Mouse (Mus musculus) lung, postnatal 0 days (tissue): ENCODE data around the gene Cap2. TPM values are rescaled to one million over a fixed set of nuclear protein-coding genes. Genes with fewer than 3 reads are reported as not detected.

Source experiments
- ATAC-seq: fragments of 200-750 bp; cut with Nextera tagmentation; 2 replicates; pipeline ENCODE4 v1.8.0; 2017; ENCODE audit warnings: moderate library complexity
- DNase-seq: peaks from one replicate; pipeline ENCODE4 v3.0.0-alpha.2; 2016; ENCODE audit warnings: low spot score
- H3K27ac ChIP-seq: fragments of 300-500 bp; sonication (generic); 2 replicates; pipeline ENCODE4 v1.5.1; 2014; ENCODE audit warnings: antibody characterized with exemption, mild to moderate bottlenecking, low read length, mixed read lengths
- H3K27me3 ChIP-seq: fragments of 300-500 bp; sonication (generic); replicated peaks from 2 replicates; pipeline ENCODE4 v1.6.1; 2014; ENCODE audit warnings: low read length, mixed read lengths; ENCODE audit not compliant: insufficient read depth
- H3K36me3 ChIP-seq: fragments of 300-500 bp; sonication (generic); 2 replicates; pipeline ENCODE4 v1.6.1; 2014; ENCODE audit warnings: low read length, mixed read lengths; ENCODE audit not compliant: insufficient read depth
- H3K4me1 ChIP-seq: fragments of 300-500 bp; sonication (generic); 2 replicates; pipeline ENCODE4 v1.6.1; 2014; ENCODE audit warnings: antibody characterized with exemption, low read depth, low read length, mixed read lengths; ENCODE audit not compliant: insufficient read depth
- H3K4me2 ChIP-seq: fragments of 300-500 bp; sonication (generic); replicated peaks from 2 replicates; pipeline ENCODE4 v1.6.1; 2014; ENCODE audit warnings: low read depth, mild to moderate bottlenecking, low read length, moderate library complexity, mixed read lengths
- H3K4me3 ChIP-seq: fragments of 300-500 bp; sonication (generic); 2 replicates; pipeline ENCODE4 v1.5.1; 2014; ENCODE audit warnings: low read depth, low read length
- H3K9ac ChIP-seq: fragments of 300-500 bp; sonication (generic); replicated peaks from 2 replicates; pipeline ENCODE4 v1.6.1; 2014; ENCODE audit warnings: low read depth, mild to moderate bottlenecking
- H3K9me3 ChIP-seq: fragments of 300-500 bp; sonication (generic); 2 replicates; pipeline ENCODE4 v1.6.1; 2016; ENCODE audit warnings: low read length, mixed read lengths
- CTCF ChIP-seq: IDR thresholded peaks from 2 replicates; pipeline ENCODE4 v1.5.1; 2016; ENCODE audit warnings: antibody characterized with exemption, mild to moderate bottlenecking
- EP300 ChIP-seq: IDR thresholded peaks from 2 replicates; pipeline ENCODE4 v1.6.1; 2016; ENCODE audit warnings: antibody characterized with exemption, mild to moderate bottlenecking, control low read depth
- WGBS: fragments of 180-500 bp; shearing (Covaris S2); extraction: QIAGEN DNeasy Blood & Tissue Kit; methylation state at CpG from one replicate; pipeline ENCODE4 v1.1.7; 2014; 5-methylcytosine and 5-hydroxymethylcytosine counted together
- polyA plus RNA-seq: library from polyadenylated mRNA; unstranded; fragments of >200 nt; fragmentation: Nextera tagmentation; extraction: Ambion mirVana; gene quantifications from 2 replicates; pipeline ENCODE4 v1.2.1, GENCODE M21; 2015

Gene Cap2
- polyA plus RNA-seq, 1 experiment from 2014 or later: 5.8 TPM

DNA sequence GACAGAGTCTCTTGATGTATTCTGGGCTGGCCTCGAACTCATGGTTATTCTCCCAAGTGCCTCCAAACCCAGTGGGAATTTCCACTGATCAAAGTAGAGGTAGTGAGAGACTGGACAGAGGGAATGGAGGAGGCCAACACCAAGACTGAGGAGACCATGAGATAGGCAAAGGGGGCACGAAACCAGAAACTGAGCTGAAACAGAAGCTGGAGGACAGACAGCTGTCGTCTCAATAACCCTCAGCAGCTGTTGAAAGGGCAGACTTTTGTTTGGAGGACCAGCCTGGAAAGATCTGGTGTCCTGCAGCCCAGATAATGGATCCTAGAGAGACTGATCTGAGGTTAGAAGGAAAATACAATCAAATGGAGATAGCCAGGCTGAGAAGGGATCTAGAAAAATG, 109.4 kb downstream of the Cap2 start:
- no peak overlapping the region for H3K27ac ChIP-seq
- H3K4me3 ChIP-seq: no peak overlapping the region
- DNase-seq (no peak), ATAC-seq (no peak)
- H3K9me3 ChIP-seq: no peaks in the 10 kb centered on the region
- no peaks in the 10 kb centered on the region for H3K4me1 ChIP-seq
- 70% methylated on average over 3 of the region's 3 CpGs for WGBS
- no peak overlapping the region for H3K4me2 ChIP-seq
- H3K27me3 ChIP-seq: no peaks in the 10 kb centered on the region
- H3K9ac ChIP-seq: no peak overlapping the region
- no peaks in the 10 kb centered on the region for H3K36me3 ChIP-seq
- no peak for TF ChIP-seq CTCF
- no peak for TF ChIP-seq EP300

DNA sequence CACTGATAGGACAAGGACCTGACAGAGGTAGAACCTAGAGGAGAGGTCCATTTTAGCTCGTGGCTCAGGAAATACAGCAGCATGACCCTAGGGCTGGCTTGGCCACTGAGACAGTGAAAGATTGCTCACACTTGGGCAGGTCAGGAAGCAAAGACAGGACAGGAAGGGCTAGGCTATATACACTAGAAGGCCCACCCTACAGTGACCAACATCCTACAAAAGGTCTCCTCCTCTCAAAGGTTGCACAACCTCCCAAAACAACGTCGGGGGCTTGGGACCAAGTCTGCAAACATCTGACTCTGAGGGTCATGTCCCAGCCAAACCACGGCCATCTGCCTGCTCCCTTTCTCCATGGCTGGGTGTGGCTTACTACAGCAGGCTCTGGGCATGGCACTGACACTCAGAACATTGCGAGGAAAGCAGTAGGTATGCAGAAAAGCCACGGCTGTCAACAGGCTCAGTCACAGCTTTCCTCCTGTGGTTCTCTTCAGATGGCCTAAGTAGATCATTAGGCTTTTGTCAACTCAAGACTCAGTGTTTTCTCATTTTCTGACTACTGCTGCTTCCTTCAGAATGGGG, 112.1 kb downstream of the Cap2 start:
- ATAC-seq: peak; percentile 87
- H3K4me3 ChIP-seq: no peak overlapping the region
- no peak overlapping the region for H3K27ac ChIP-seq
- H3K4me2 ChIP-seq: no peak overlapping the region
- no peaks in the 10 kb centered on the region for H3K27me3 ChIP-seq
- 62% methylated on average over 6 of the region's 6 CpGs for WGBS
- H3K4me1 ChIP-seq: no peaks in the 10 kb centered on the region
- no peaks in the 10 kb centered on the region for H3K36me3 ChIP-seq
- TF ChIP-seq CTCF: no peak
- peak; percentile 58; the same call in 1 of the 2 replicates for TF ChIP-seq EP300
- no peak overlapping the region for H3K9ac ChIP-seq
- H3K9me3 ChIP-seq: no peaks in the 10 kb centered on the region
- DNase-seq: peak; percentile 29

DNA sequence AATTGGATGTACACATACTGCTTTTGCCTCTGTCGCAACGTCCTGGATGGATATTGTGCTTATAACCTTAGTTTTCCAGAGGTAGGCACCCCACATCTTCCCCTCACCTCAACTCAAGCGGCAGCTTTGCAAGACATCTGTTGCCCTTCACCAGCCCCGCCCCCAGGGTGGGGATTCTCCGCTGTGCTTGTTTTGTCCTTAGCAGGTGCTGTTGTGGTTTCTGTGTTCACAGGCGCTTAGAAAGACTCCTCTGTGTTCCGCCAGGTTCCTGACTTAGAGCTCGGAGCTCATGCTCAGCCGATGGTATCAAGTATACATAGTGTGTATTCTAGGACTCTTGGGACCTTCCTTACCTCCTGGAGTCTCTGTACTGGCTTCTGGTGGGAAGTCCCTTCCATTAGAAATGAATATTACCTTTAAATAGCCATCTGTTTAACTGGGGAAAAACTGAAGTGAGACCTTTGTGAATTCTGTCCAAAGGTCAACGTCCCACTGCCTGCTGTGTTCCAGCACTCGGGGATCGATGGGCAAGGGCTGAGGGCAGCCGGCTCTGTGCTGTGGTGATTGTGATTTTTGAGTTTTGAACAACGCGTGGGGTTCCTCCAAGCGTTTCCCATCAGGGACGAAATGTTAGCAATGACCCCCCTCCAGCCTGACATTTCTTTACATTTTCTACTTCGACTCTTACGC, 115.2 kb downstream of the Cap2 start:
- Histone ChIP-seq H3K4me2 (no peak overlapping the region), H3K27me3 (no peaks in the 10 kb centered on the region), H3K4me3 (no peak overlapping the region), H3K4me1 (no peaks in the 10 kb centered on the region; the same call in 1 of the 2 replicates), H3K9ac (no peak overlapping the region), H3K36me3 (no peaks in the 10 kb centered on the region), H3K9me3 (no peaks in the 10 kb centered on the region), H3K27ac (no peak overlapping the region)
- WGBS: 89% methylated on average over 19 of the region's 19 CpGs
- ATAC-seq: no peak
- DNase-seq: no peak
- TF ChIP-seq EP300 (no peak), CTCF (no peak)

DNA sequence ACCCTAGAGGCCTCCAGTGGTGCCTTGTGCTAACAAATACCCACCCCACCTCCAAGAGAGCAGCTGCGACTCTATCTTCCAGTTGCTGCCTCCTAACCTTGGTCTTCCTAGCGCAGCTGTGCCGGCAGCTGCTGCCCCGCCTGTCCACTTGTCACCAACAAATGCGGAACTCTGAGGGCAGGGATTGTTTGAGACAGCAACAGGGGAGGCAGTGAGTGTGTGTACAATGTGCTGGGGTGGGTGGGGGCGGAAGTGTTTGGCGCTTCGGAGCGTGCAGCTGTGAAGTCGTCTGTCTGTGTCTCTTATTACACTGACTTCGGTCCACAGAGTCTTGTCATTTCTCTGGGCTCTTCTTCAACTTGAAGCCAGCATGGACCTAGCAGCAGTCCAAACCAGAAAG, 118.0 kb downstream of the Cap2 start:
- no peaks in the 10 kb centered on the region; the same call in 1 of the 2 replicates for H3K4me1 ChIP-seq
- H3K4me2 ChIP-seq: peak overlapping the region; percentile 35
- H3K27me3 ChIP-seq: no peaks in the 10 kb centered on the region
- TF ChIP-seq CTCF (no peak), EP300 (no peak)
- DNase-seq (peak; percentile 59), ATAC-seq (peak; percentile 63)
- no peak overlapping the region for H3K27ac ChIP-seq
- H3K9ac ChIP-seq: no peak overlapping the region
- H3K9me3 ChIP-seq: no peaks in the 10 kb centered on the region
- no peak overlapping the region for H3K4me3 ChIP-seq
- H3K36me3 ChIP-seq: no peaks in the 10 kb centered on the region
- WGBS: 8% methylated on average over 11 of the region's 11 CpGs

DNA sequence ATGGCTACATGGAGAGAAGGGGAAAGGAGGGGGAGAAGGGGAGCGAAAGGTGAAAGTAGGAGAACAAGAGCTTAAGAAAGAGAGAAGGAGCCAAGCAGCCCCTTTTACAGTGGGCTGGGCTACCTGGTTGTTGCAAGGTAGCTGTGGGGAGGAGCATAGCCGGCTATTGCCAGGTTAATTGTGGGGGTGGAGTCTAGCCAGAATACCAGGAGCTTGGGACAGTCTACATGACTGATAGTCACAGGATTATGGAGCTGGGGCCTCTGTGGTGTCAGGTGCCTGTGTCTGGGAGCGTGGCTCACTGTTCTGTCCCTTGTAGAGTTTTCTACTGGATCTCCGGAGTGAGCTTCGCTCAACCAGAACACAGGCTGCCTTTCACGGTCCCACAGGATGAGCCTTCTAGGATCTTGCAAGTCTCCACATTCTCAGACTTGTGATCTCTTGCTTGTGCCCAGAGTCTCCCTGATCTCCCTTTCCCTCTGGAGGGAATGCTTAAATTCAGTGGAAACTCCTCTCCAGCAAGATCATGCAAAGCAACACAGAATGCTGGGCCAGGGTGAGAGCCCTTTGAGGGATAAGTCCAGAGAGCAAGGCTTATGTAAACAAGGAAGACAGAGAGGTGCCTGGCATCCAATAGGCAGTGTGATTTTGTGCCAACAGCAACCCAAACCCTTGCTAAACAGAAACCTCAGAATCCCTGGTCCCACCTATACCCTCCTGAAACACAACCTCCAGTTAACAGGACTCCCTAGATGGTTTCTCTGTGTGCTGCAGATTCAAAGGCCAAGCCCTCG, 119.5 kb downstream of the Cap2 start:
- H3K27ac ChIP-seq: no peak overlapping the region
- ATAC-seq: no peak
- no peaks in the 10 kb centered on the region; the same call in 1 of the 2 replicates for H3K4me1 ChIP-seq
- no peak overlapping the region for H3K4me2 ChIP-seq
- 91% methylated on average over 7 of the region's 7 CpGs for WGBS
- H3K9ac ChIP-seq: no peak overlapping the region
- no peak for TF ChIP-seq CTCF
- no peak for TF ChIP-seq EP300
- DNase-seq: no peak
- no peak overlapping the region for H3K4me3 ChIP-seq
- H3K27me3 ChIP-seq: no peaks in the 10 kb centered on the region
- no peaks in the 10 kb centered on the region for H3K36me3 ChIP-seq
- H3K9me3 ChIP-seq: no peaks in the 10 kb centered on the region

DNA sequence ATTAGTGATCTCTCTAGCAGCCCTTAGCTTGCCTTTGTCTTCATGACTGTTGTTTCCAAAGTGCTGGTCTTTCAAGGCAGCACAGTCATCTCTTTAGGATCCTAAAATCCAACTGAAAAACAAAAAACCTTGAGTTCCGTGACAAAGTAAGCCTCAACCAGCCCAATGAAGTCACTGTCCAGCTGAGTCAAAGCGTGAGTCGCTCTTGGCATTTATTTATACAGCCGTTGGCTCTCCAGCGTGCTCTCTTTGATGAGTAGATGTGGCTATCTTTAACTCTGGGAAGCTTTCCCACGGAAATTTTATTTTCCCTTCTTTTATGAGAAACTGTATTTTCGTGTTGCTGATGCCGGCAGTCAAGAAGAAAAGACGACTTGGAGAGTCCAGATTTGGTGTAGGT, 125.0 kb downstream of the Cap2 start:
- 61% methylated on average over 9 of the region's 9 CpGs for WGBS
- no peak for DNase-seq
- H3K4me3 ChIP-seq: no peak overlapping the region
- ATAC-seq: no peak; the same call in 1 of the 2 replicates
- no peak for TF ChIP-seq EP300
- H3K27me3 ChIP-seq: no peaks in the 10 kb centered on the region
- H3K4me2 ChIP-seq: no peak overlapping the region
- H3K27ac ChIP-seq: no peak overlapping the region
- H3K36me3 ChIP-seq: no peaks in the 10 kb centered on the region
- no peaks in the 10 kb centered on the region for H3K4me1 ChIP-seq
- no peaks in the 10 kb centered on the region for H3K9me3 ChIP-seq
- no peak overlapping the region for H3K9ac ChIP-seq
